ENCODE assay signal across 16 mouse cellular contexts in the genomic region with DNA sequence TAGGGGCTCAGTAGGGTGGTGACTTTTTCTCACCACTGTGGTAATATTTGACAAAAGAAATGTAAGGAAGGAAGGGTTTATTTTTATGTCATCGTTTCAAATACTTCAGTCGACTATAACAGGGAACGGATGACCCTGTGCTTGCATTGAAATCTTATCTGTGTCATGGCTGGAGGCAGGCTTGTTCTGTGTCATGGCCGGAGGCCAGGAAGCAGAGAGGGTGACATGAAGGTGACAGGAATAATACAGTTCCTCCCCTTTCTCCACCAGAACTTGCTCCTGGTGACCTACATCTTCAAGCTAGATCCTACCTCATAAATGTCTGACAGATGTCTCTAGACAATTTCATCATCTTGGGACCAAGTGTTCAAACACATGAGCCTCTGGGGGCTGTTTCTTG.
"Had no signal": no experiment of that assay in that cellular context is flagged by ENCODE, and none has a peak within 500 bp of the region (broad histone marks: within the 10 kb centered on the region; RNA-seq: fewer than 3 reads in every experiment).

No protein-coding gene starts in this region.

- H3K9ac ChIP-seq: limb, embryonic 13.5 days; liver, embryonic 14.5 days; midbrain, embryonic 15.5 days; neural tube, embryonic 12.5 days had no signal

- H3K36me3 ChIP-seq: limb, embryonic 13.5 days; midbrain, embryonic 15.5 days; neural tube, embryonic 12.5 days had no signal

- H3K4me3 ChIP-seq: layer of hippocampus, adult 2 months; limb, embryonic 13.5 days; midbrain, embryonic 15.5 days; neural tube, embryonic 12.5 days had no signal

- DNase-seq: kidney, postnatal 10 days; left cerebral cortex, postnatal 4 days; lung, adult 18-20 months; lung, postnatal 36 days; retina, postnatal 1 day; right cerebral cortex, postnatal 4 days; spleen, adult 18-20 months; thymus, adult 18-20 months; thymus, postnatal 14 days had no signal

- H3K27me3 ChIP-seq: limb, embryonic 13.5 days; midbrain, embryonic 15.5 days; neural tube, embryonic 12.5 days had no signal

- ATAC-seq: lung, postnatal 0 days; midbrain, embryonic 15.5 days had no signal

- H3K4me1 ChIP-seq: limb, embryonic 13.5 days; midbrain, embryonic 15.5 days had no signal

- H3K9me3 ChIP-seq: limb, embryonic 13.5 days; midbrain, embryonic 15.5 days; neural tube, embryonic 12.5 days had no signal

- H3K27ac ChIP-seq: layer of hippocampus, adult 2 months; limb, embryonic 13.5 days; liver, embryonic 14.5 days; midbrain, embryonic 15.5 days; neural tube, embryonic 12.5 days had no signal

- H3K4me2 ChIP-seq: limb, embryonic 13.5 days; midbrain, embryonic 11.5 days; midbrain, embryonic 15.5 days; neural tube, embryonic 12.5 days had no signal
